Mouse (Mus musculus) limb, embryonic 11.5 days (tissue): ENCODE measurements around the gene Mrrf. TPM values are rescaled to one million over a fixed set of nuclear protein-coding genes. Genes with fewer than 3 reads are reported as not detected.

ENCODE experiments used
- ATAC-seq: fragments of 200-750 bp; cut with Nextera tagmentation; 2 replicates; pipeline ENCODE4 v1.8.0; 2017; ENCODE audit warnings: low read depth; ENCODE audit not compliant: insufficient number of reproducible peaks, low FRiP score, low TSS enrichment
- DNase-seq: peaks from one replicate; pipeline ENCODE4 v3.0.0-alpha.2; 2015; ENCODE audit warnings: low spot score
- H3K27ac ChIP-seq: fragments of 300-500 bp; sonication (generic); replicated peaks from 2 replicates; pipeline ENCODE4 v1.5.1; 2014; ENCODE audit warnings: low read depth, mild to moderate bottlenecking, low read length
- H3K27me3 ChIP-seq: fragments of 300-500 bp; sonication (generic); 2 replicates; pipeline ENCODE4 v1.6.1; 2014; ENCODE audit warnings: mild to moderate bottlenecking, low read length, mixed read lengths; ENCODE audit not compliant: control insufficient read depth, insufficient read depth
- H3K36me3 ChIP-seq: fragments of 300-500 bp; sonication (generic); 2 replicates; pipeline ENCODE4 v1.6.1; 2014; ENCODE audit warnings: mild to moderate bottlenecking, low read length, moderate library complexity, mixed read lengths; ENCODE audit not compliant: control insufficient read depth, insufficient read depth
- H3K4me1 ChIP-seq: fragments of 300-500 bp; sonication (generic); 2 replicates; pipeline ENCODE4 v1.6.1; 2014; ENCODE audit warnings: low read length, mixed read lengths; ENCODE audit not compliant: control insufficient read depth, insufficient read depth
- H3K4me2 ChIP-seq: fragments of 300-500 bp; sonication (generic); 2 replicates; pipeline ENCODE4 v1.6.1; 2014; ENCODE audit warnings: low read depth, mild to moderate bottlenecking, moderate library complexity; ENCODE audit not compliant: severe bottlenecking
- H3K4me3 ChIP-seq: fragments of 300-500 bp; sonication (generic); 2 replicates; pipeline ENCODE4 v1.5.1; 2014; ENCODE audit warnings: low read depth, low read length
- H3K9ac ChIP-seq: fragments of 300-500 bp; sonication (generic); 2 replicates; pipeline ENCODE4 v1.6.1; 2014; ENCODE audit warnings: mild to moderate bottlenecking, low read length
- H3K9me3 ChIP-seq: fragments of 300-500 bp; sonication (generic); 2 replicates; pipeline ENCODE4 v1.6.1; 2016; ENCODE audit warnings: low read length; ENCODE audit not compliant: control insufficient read depth
- WGBS: fragments of 180-500 bp; shearing (Covaris S2); extraction: QIAGEN DNeasy Blood & Tissue Kit; methylation state at CpG from one replicate; pipeline ENCODE4 v1.1.7; 2014; 5-methylcytosine and 5-hydroxymethylcytosine counted together
- polyA plus RNA-seq: library from polyadenylated mRNA; unstranded; fragments of >200 nt; fragmentation: Nextera tagmentation; extraction: Ambion mirVana; gene quantifications from 2 replicates; pipeline ENCODE4 v1.2.1, GENCODE M21; 2014

Mrrf gene
- polyA plus RNA-seq, 1 experiment from 2014 or later: 26.5 TPM

GRCm38 (mm10) chr2:36099739-36100138 lies 36.5 kb upstream of the Mrrf start:
- H3K9me3 ChIP-seq: no peaks in the 10 kb centered on the region
- no peak overlapping the region for H3K9ac ChIP-seq
- WGBS: 11% methylated on average over 6 of the region's 6 CpGs
- no peak for DNase-seq
- no peak overlapping the region for H3K27ac ChIP-seq
- peaks cover 91% of the 10 kb centered on the region for H3K27me3 ChIP-seq
- ATAC-seq: no peak
- no peaks in the 10 kb centered on the region for H3K36me3 ChIP-seq
- H3K4me2 ChIP-seq: no peak overlapping the region
- H3K4me1 ChIP-seq: peaks cover 19% of the 10 kb centered on the region
- H3K4me3 ChIP-seq: no peak overlapping the region

- Histone ChIP-seq H3K36me3 (no peaks in the 10 kb centered on the region), H3K9me3 (no peaks in the 10 kb centered on the region), H3K27me3 (peaks cover 91% of the 10 kb centered on the region), H3K4me1 (peaks cover 25% of the 10 kb centered on the region), H3K9ac (0 out of 2 replicates have a peak overlapping the region, but pooled peaks have one; percentile 17), H3K4me2 (peak overlapping the region; percentile 24), H3K27ac (no peak overlapping the region), H3K4me3 (no peak overlapping the region)
- no peak for ATAC-seq
- DNase-seq: peak; percentile 72
- 2% methylated on average over 28 of the region's 28 CpGs for WGBS
These were observed 34.2 kb upstream of the Mrrf start for GRCm38 (mm10) chr2:36101866-36102558.

GRCm38 (mm10) chr2:36102559-36102946 lies 33.6 kb upstream of the Mrrf start:
- peaks cover 92% of the 10 kb centered on the region for H3K27me3 ChIP-seq
- no peaks in the 10 kb centered on the region for H3K36me3 ChIP-seq
- peak overlapping the region; percentile 15; the same call in 1 of the 2 replicates for H3K4me3 ChIP-seq
- H3K27ac ChIP-seq: no peak overlapping the region
- peak overlapping the region; percentile 24 for H3K4me2 ChIP-seq
- peaks cover 25% of the 10 kb centered on the region for H3K4me1 ChIP-seq
- DNase-seq (no peak), ATAC-seq (no peak)
- under 1% methylated on average over 21 of the region's 21 CpGs for WGBS
- H3K9me3 ChIP-seq: no peaks in the 10 kb centered on the region
- 0 out of 2 replicates have a peak overlapping the region, but pooled peaks have one; percentile 17 for H3K9ac ChIP-seq

GRCm38 (mm10) chr2:36103069-36103554 lies 33.1 kb upstream of the Mrrf start:
- Histone ChIP-seq H3K4me3 (peak overlapping the region; percentile 15; the same call in 1 of the 2 replicates), H3K9me3 (no peaks in the 10 kb centered on the region), H3K27me3 (peaks cover 92% of the 10 kb centered on the region), H3K36me3 (no peaks in the 10 kb centered on the region), H3K4me1 (peaks cover 25% of the 10 kb centered on the region), H3K4me2 (peak overlapping the region; percentile 33; the same call in 1 of the 2 replicates), H3K9ac (no peak overlapping the region), H3K27ac (no peak overlapping the region)
- ATAC-seq (no peak), DNase-seq (peak; percentile 54)
- 1% methylated on average over 21 of the region's 21 CpGs for WGBS

GRCm38 (mm10) chr2:36103555-36104367 lies 32.4 kb upstream of the Mrrf start:
- Histone ChIP-seq H3K9ac (no peak overlapping the region), H3K4me2 (peak overlapping the region; percentile 33), H3K36me3 (no peaks in the 10 kb centered on the region), H3K27me3 (peaks cover 90% of the 10 kb centered on the region), H3K4me3 (peak overlapping the region; percentile 17), H3K27ac (no peak overlapping the region), H3K4me1 (peaks cover 25% of the 10 kb centered on the region), H3K9me3 (no peaks in the 10 kb centered on the region)
- ATAC-seq: no peak
- DNase-seq: peak; percentile 69
- WGBS: under 1% methylated on average over 38 of the region's 38 CpGs

- H3K9ac ChIP-seq: no peak overlapping the region
- under 1% methylated on average over 32 of the region's 32 CpGs for whole genome bisulfite sequencing
- DNase-seq (no peak), ATAC-seq (no peak)
- peaks cover 25% of the 10 kb centered on the region for H3K4me1 ChIP-seq
- no peak overlapping the region for H3K27ac ChIP-seq
- peaks cover 89% of the 10 kb centered on the region for H3K27me3 ChIP-seq
- no peaks in the 10 kb centered on the region for H3K36me3 ChIP-seq
- H3K4me2 ChIP-seq: peak overlapping the region; percentile 52
- peak overlapping the region; percentile 32 for H3K4me3 ChIP-seq
- no peaks in the 10 kb centered on the region for H3K9me3 ChIP-seq
These were observed 31.7 kb upstream of the Mrrf start for GRCm38 (mm10) chr2:36104436-36104955.

- Histone ChIP-seq H3K4me1 (peaks cover 25% of the 10 kb centered on the region), H3K4me2 (peak within 1 kb of the TSS; percentile 52), H3K27me3 (peaks cover 85% of the 10 kb centered on the region), H3K4me3 (peak within 1 kb of the TSS; percentile 32), H3K27ac (0 out of 2 replicates have a peak within 1 kb of the TSS, but pooled peaks have one; percentile 36), H3K9ac (no peak within 1 kb of the TSS), H3K9me3 (no peaks in the 10 kb centered on the region), H3K36me3 (no peaks in the 10 kb centered on the region)
- WGBS: 0% methylated on average over 51 of the region's 58 CpGs
- ATAC-seq (no peak), DNase-seq (peak; percentile 67)
These were observed 31.0 kb upstream of the Mrrf start, which contains the start of gene Lhx6 for GRCm38 (mm10) chr2:36104956-36105741. Lhx6 (minus strand) TSS chr2:36105408.
